Mouse (Mus musculus) forebrain, embryonic 11.5 days (tissue): ENCODE measurements around the gene Prkci. TPM values are rescaled to one million over a fixed set of nuclear protein-coding genes. Genes with fewer than 3 reads are reported as not detected.
A peak's percentile ranks its signal among the peaks of the same experiment; 100 is the strongest.

Experiments used
- ATAC-seq: fragments of 200-750 bp; cut with Nextera tagmentation; replicated peaks from 2 replicates; pipeline ENCODE4 v1.8.0; 2017; ENCODE audit warnings: moderate TSS enrichment; ENCODE audit not compliant: low FRiP score
- DNase-seq: peaks from one replicate; pipeline ENCODE4 v3.0.0-alpha.2; 2017; ENCODE audit warnings: low spot score
- H3K27ac ChIP-seq: fragments of 300-500 bp; sonication (generic); 2 replicates; pipeline ENCODE4 v1.5.1; 2014; ENCODE audit warnings: low read depth, low read length
- H3K27me3 ChIP-seq: fragments of 300-500 bp; sonication (generic); 2 replicates; pipeline ENCODE4 v1.6.1; 2014; ENCODE audit warnings: mild to moderate bottlenecking, low read length, mixed read lengths; ENCODE audit not compliant: control insufficient read depth, insufficient read depth
- H3K36me3 ChIP-seq: fragments of 300-500 bp; sonication (generic); 2 replicates; pipeline ENCODE4 v1.6.1; 2014; ENCODE audit warnings: mild to moderate bottlenecking, low read length, moderate library complexity, mixed read lengths; ENCODE audit not compliant: control insufficient read depth, insufficient read depth
- H3K4me1 ChIP-seq: fragments of 300-500 bp; sonication (generic); replicated peaks from 2 replicates; pipeline ENCODE4 v1.6.1; 2014; ENCODE audit warnings: low read length, mixed read lengths; ENCODE audit not compliant: control insufficient read depth, insufficient read depth
- H3K4me2 ChIP-seq: fragments of 300-500 bp; sonication (generic); 2 replicates; pipeline ENCODE4 v1.6.1; 2014; ENCODE audit warnings: low read depth, mild to moderate bottlenecking, low read length, moderate library complexity, mixed read lengths; ENCODE audit not compliant: severe bottlenecking
- H3K4me3 ChIP-seq: fragments of 300-500 bp; sonication (generic); 2 replicates; pipeline ENCODE4 v1.5.1; 2014; ENCODE audit warnings: low read depth, low read length
- H3K9ac ChIP-seq: fragments of 300-500 bp; sonication (generic); 2 replicates; pipeline ENCODE4 v1.6.1; 2014; ENCODE audit warnings: low read length
- H3K9me3 ChIP-seq: fragments of 300-500 bp; sonication (generic); 2 replicates; pipeline ENCODE4 v1.6.1; 2016; ENCODE audit warnings: low read length, mixed read lengths; ENCODE audit not compliant: control insufficient read depth
- WGBS: fragments of 180-500 bp; shearing (Covaris S2); extraction: QIAGEN DNeasy Blood & Tissue Kit; methylation state at CpG from one replicate; pipeline ENCODE4 v1.1.7; 2014; 5-methylcytosine and 5-hydroxymethylcytosine counted together
- polyA plus RNA-seq: library from polyadenylated mRNA; unstranded; fragments of >200 nt; fragmentation: Nextera tagmentation; extraction: Ambion mirVana; gene quantifications from 2 replicates; pipeline ENCODE4 v1.2.1, GENCODE M21; 2014

Gene Prkci
- polyA plus RNA-seq, 1 experiment from 2014 or later, result 44.9 TPM

- peaks cover 3% of the 10 kb centered on the region; the same call in 1 of the 2 replicates for H3K4me1 ChIP-seq
- WGBS, result under 1% methylated on average over 45 of the region's 58 CpGs
- peak; percentile 50 for ATAC-seq
- H3K4me2 ChIP-seq, result peak overlapping the region; percentile 66
- peak overlapping the region; percentile 91 for H3K4me3 ChIP-seq
- peak overlapping the region; percentile 93 for H3K9ac ChIP-seq
- no peaks in the 10 kb centered on the region for H3K27me3 ChIP-seq
- peak; percentile 87 for DNase-seq
- no peaks in the 10 kb centered on the region for H3K36me3 ChIP-seq
- H3K27ac ChIP-seq, result peak overlapping the region; percentile 97
- H3K9me3 ChIP-seq, result no peaks in the 10 kb centered on the region
Measured at GRCm38 (mm10) chr3:31093627-31094351, 98.2 kb downstream of the Prkci start.

DNA sequence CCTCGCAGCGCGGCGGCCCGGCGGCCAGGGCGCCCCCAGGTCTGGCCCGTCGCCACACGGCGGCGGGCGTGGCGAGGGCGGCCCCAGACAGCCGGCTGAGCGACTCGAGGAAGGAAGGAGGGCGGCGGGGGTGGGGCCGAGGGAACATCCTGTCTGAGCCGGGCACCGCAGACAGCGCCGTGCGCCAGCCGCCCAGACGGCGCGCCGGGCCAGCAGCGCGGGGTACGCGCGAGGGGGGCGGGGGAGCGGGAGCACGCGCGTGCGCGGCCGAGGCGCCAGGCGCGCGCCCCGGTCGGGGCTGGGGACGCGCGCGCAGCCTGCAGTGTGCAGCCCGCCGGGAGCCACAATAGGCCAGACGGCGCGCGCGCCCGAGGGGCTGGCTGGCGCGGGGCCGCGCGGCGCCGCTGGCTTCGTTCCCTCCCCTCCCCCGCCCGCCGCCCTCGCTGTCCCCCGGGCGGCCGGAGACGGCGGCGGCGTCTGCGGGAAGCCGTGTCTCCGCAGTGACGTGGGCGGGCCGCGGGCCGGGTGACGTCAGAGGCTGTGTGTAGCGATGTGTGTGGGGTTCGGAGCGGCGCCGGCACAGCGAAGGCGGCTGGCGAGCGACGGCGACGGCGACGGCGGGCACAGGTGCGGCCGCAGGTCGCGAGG lies 99.1 kb downstream of the Prkci start, which contains the start of gene Skil:
Gene Skil, plus strand, starts transcription at position 528 of the 648 bp plus-strand sequence.
- Histone ChIP-seq H3K9ac (peak within 1 kb of the TSS; percentile 93), H3K27ac (peak within 1 kb of the TSS; percentile 97), H3K36me3 (no peaks in the 10 kb centered on the region), H3K4me1 (peaks cover 3% of the 10 kb centered on the region; the same call in 1 of the 2 replicates), H3K4me2 (peak within 1 kb of the TSS; percentile 66), H3K4me3 (peak within 1 kb of the TSS; percentile 91), H3K9me3 (no peaks in the 10 kb centered on the region), H3K27me3 (no peaks in the 10 kb centered on the region)
- DNase-seq, result peak; percentile 97
- WGBS, result under 1% methylated on average over 56 of the region's 109 CpGs
- peak; percentile 95 for ATAC-seq

DNA sequence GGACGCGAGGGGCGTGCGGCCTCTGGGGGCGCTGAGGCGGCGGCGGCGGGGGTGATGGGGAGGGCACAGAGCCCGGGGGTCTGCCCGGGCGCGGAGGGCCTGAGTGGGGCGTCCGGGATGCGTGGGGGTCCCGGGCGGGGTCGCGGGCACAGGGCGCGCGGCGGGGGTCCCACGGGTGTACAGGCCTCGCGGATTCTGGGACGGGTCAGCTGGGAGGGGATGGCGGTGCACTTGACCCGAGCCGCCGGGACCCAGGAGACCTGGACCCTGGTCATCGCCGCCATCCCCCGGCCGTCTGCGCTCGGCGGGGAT lies 99.6 kb downstream of the Prkci start:
- ATAC-seq, result no peak; the same call in 1 of the 2 replicates
- H3K4me1 ChIP-seq, result peaks cover 5% of the 10 kb centered on the region; the same call in 1 of the 2 replicates
- H3K4me2 ChIP-seq, result peak overlapping the region; percentile 61
- no peaks in the 10 kb centered on the region for H3K9me3 ChIP-seq
- DNase-seq, result no peak
- peak overlapping the region; percentile 97 for H3K27ac ChIP-seq
- peak overlapping the region; percentile 93 for H3K9ac ChIP-seq
- WGBS, result 0% methylated on average over 29 of the region's 39 CpGs
- H3K27me3 ChIP-seq, result no peaks in the 10 kb centered on the region
- H3K4me3 ChIP-seq, result peak overlapping the region; percentile 91
- no peaks in the 10 kb centered on the region for H3K36me3 ChIP-seq

GRCm38 (mm10) chr3:31095491-31096154 lies 100.1 kb downstream of the Prkci start:
- Histone ChIP-seq H3K9me3 (no peaks in the 10 kb centered on the region), H3K9ac (peak overlapping the region; percentile 93), H3K27me3 (no peaks in the 10 kb centered on the region), H3K4me1 (peaks cover 5% of the 10 kb centered on the region; the same call in 1 of the 2 replicates), H3K27ac (peak overlapping the region; percentile 97), H3K4me2 (peak overlapping the region; percentile 61), H3K4me3 (peak overlapping the region; percentile 91), H3K36me3 (no peaks in the 10 kb centered on the region)
- under 1% methylated on average over 33 of the region's 33 CpGs for WGBS
- DNase-seq (no peak), ATAC-seq (peak; percentile 29; the same call in 1 of the 2 replicates)

DNA sequence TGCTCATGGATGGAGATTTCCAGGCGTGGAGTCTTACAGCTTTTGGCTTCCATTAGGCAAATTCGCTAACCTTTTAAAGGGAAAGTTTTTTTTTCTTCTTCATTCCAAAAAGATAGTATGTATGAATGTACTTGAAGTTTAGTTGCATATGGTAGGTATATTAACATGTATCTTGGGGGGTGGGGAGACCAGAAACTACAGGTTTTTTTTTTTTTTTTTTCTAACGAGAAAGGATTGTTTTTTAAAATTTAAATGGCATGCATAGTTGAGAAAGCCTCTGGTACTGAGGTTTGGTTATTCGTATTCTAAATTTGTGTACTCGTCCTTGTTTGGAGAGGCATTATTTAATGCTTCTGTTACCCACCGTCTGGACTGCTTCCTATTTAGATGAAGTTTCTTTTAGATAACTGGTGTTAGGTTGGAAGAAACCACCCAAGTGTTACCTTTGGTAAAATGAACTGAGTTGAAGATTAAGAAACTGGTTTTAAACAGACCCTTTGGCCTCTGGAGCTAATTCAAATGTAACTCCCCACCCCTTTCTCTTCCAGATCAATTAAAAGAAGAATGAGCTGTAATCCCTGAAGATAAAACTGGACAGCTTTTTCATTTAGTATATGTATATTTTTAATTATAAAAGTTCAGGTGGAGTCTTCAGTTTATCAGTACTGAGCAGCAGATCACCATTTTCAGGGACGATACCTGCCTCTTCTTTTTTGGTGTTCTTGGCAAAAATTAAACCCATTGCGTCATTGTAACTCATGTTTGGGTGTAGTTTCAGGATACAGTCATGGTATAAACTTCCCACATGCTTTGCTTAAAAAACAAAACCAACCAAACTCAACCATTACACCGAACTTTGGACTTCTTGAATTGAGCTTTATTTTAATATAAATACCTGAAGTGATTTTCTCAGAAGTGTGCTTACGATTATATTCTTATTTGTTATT lies 100.9 kb downstream of the Prkci start:
- Histone ChIP-seq H3K4me1 (peaks cover 5% of the 10 kb centered on the region; the same call in 1 of the 2 replicates), H3K9ac (peak overlapping the region; percentile 93), H3K27ac (peak overlapping the region; percentile 97; the same call in 1 of the 2 replicates), H3K4me2 (peak overlapping the region; percentile 61), H3K9me3 (no peaks in the 10 kb centered on the region), H3K27me3 (no peaks in the 10 kb centered on the region), H3K36me3 (no peaks in the 10 kb centered on the region), H3K4me3 (peak overlapping the region; percentile 91)
- DNase-seq, result no peak
- ATAC-seq, result no peak
- 42% methylated on average over 10 of the region's 10 CpGs for WGBS

DNA sequence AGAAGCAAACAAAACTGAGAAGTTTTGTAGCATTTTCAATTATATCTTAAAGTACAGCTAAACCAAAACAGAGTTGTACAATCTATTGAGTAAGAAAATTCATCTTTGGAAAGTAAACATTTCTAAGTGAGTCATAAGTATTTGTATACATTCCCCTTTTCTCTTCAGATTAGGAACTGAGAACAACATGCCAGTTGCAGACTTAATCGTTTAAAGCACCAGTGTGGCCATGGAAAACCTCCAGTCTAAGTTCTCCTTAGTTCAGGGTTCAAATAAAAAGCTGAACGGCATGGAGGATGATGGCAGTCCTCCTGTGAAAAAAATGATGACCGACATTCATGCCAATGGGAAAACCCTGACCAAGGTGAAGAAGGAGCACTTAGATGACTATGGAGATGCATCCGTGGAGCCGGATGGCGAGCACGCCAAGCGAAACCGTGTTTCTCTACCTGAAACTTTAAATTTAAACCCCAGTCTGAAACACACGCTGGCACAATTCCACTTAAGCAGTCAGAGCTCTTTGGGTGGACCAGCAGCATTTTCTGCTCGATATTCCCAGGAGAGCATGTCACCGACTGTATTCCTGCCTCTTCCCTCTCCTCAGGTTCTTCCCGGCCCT lies 101.7 kb downstream of the Prkci start:
- ATAC-seq (no peak), DNase-seq (no peak)
- no peaks in the 10 kb centered on the region for H3K36me3 ChIP-seq
- no peak overlapping the region for H3K27ac ChIP-seq
- no peaks in the 10 kb centered on the region for H3K27me3 ChIP-seq
- H3K4me1 ChIP-seq, result peaks cover 5% of the 10 kb centered on the region; the same call in 1 of the 2 replicates
- peak overlapping the region; percentile 18; the same call in 1 of the 2 replicates for H3K4me2 ChIP-seq
- no peak overlapping the region for H3K9ac ChIP-seq
- no peak overlapping the region for H3K4me3 ChIP-seq
- WGBS, result 92% methylated on average over 13 of the region's 13 CpGs
- H3K9me3 ChIP-seq, result no peaks in the 10 kb centered on the region

- H3K36me3 ChIP-seq, result no peaks in the 10 kb centered on the region
- no peak overlapping the region for H3K27ac ChIP-seq
- peaks cover 5% of the 10 kb centered on the region; the same call in 1 of the 2 replicates for H3K4me1 ChIP-seq
- WGBS, result 80% methylated on average over 11 of the region's 11 CpGs
- no peak overlapping the region for H3K4me3 ChIP-seq
- no peak overlapping the region for H3K4me2 ChIP-seq
- H3K9me3 ChIP-seq, result no peaks in the 10 kb centered on the region
- DNase-seq (no peak), ATAC-seq (no peak)
- no peak overlapping the region for H3K9ac ChIP-seq
- H3K27me3 ChIP-seq, result no peaks in the 10 kb centered on the region
Measured at GRCm38 (mm10) chr3:31097976-31098375, 102.4 kb downstream of the Prkci start.
